Mouse (Mus musculus): ENCODE measurements around the gene D130052B06Rik. TPM values are rescaled to one million over a fixed set of nuclear protein-coding genes. Genes with fewer than 3 reads are reported as not detected.

Gene D130052B06Rik
- polyA plus RNA-seq, 1 experiment: not detected

DNA sequence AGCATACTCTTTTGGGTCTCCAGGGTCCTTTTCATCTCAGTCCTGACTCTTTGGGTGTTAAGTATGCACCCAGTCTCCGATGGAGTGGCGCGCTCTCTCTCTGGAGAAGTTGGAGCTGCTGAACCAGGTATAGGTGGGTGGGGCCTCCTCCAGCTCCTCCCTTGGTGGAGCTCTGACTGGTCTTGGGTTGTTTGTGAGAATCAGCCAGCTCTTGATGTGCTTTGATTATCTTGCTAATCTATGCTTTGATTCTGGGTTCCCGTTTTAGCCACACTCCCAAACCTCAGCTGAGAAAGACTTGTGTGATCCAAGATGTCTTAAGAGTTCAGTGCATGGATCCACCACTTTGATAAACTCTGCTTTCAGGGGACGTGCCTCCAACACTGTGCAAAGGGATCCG is 20.2 kb upstream of the D130052B06Rik start, which contains the start of gene Gabrp:
Gene Gabrp, minus strand, starts transcription at position 101 of the 400 bp plus-strand sequence.
- no peaks in the 10 kb centered on the region for H3K36me3 ChIP-seq (ENCODE audit: control insufficient read depth, insufficient read depth, low read length, poor library complexity, severe bottlenecking)
- H3K27me3 ChIP-seq (ENCODE audit: control insufficient read depth, insufficient read depth, low read length, poor library complexity, severe bottlenecking): no peaks in the 10 kb centered on the region
- H3K9me3 ChIP-seq (replicated peaks; ENCODE audit: control insufficient read depth, insufficient read depth, low read length, poor library complexity, severe bottlenecking): no peaks in the 10 kb centered on the region
- no peak within 1 kb of the TSS for H3K9ac ChIP-seq (ENCODE audit: low read depth, poor library complexity, severe bottlenecking)
- H3K4me3 ChIP-seq (ENCODE audit: low read depth, low read length): no peak within 1 kb of the TSS
- H3K4me1 ChIP-seq (ENCODE audit: control insufficient read depth, insufficient read depth, low read length): peaks cover 3% of the 10 kb centered on the region
- no peak within 1 kb of the TSS for H3K27ac ChIP-seq (ENCODE audit: insufficient read depth, low read length)
- TF ChIP-seq CTCF (IDR thresholded peaks at IDR 0.05; ENCODE audit: low read depth, low read length) (no peak), POLR2A (IDR thresholded peaks at IDR 0.05; ENCODE audit: insufficient read depth, low read length) (no peak), EP300 (IDR thresholded peaks at IDR 0.05; ENCODE audit: insufficient read depth, low read depth, low read length) (no peak)

DNA sequence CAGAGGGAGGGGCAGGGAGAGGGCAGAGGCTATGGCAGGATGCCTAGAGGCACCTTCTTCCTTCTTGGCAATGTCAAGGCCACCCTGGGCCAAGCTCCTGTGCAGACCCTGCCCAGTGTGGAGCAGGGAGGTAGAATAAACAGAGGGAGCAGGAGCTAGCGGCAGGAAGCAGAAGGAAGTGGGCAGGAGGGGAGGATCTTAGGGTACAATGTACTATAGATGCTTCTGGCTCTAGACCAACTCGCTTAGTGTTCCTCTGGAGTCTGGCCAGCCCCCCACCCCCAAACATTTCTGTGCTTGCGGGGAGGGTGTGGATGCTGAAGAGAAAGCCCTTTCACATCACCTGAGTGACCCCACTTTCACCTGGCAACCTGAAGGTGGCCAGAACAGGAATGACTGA is 19.5 kb upstream of the D130052B06Rik start:
- TF ChIP-seq EP300 (IDR thresholded peaks at IDR 0.05; ENCODE audit: insufficient read depth, low read depth, low read length): no peak
- TF ChIP-seq POLR2A (IDR thresholded peaks at IDR 0.05; ENCODE audit: insufficient read depth, low read length): no peak
- no peak for TF ChIP-seq CTCF (IDR thresholded peaks at IDR 0.05; ENCODE audit: low read depth, low read length)
- no peaks in the 10 kb centered on the region for H3K36me3 ChIP-seq (ENCODE audit: control insufficient read depth, insufficient read depth, low read length, poor library complexity, severe bottlenecking)
- no peaks in the 10 kb centered on the region for H3K9me3 ChIP-seq (replicated peaks; ENCODE audit: control insufficient read depth, insufficient read depth, low read length, poor library complexity, severe bottlenecking)
- H3K9ac ChIP-seq (ENCODE audit: low read depth, poor library complexity, severe bottlenecking): no peak overlapping the region
- H3K27me3 ChIP-seq (ENCODE audit: control insufficient read depth, insufficient read depth, low read length, poor library complexity, severe bottlenecking): no peaks in the 10 kb centered on the region
- no peak overlapping the region for H3K27ac ChIP-seq (ENCODE audit: insufficient read depth, low read length)
- no peak overlapping the region for H3K4me3 ChIP-seq (ENCODE audit: low read depth, low read length)
- peaks cover 3% of the 10 kb centered on the region for H3K4me1 ChIP-seq (ENCODE audit: control insufficient read depth, insufficient read depth, low read length)

DNA sequence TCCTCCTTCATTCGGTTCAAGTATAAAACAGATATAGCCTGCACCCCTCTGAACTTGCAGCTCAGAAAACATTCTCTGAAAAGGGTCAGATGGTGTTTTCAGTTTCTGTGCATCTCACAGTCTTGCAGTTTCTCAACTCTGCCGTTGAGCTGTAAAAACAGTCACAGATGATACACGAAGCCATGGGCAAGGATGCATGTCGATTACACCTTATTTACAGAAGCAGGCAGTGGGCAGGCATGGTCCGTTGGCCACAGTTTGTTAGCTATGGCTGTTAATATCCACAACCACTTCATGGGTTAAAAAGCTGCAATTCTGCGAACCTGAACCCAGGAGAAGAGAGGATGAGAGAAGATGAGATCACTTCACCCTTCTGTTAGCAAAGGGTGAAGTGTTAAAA is 12.5 kb upstream of the D130052B06Rik start:
- no peak overlapping the region for H3K27ac ChIP-seq (ENCODE audit: insufficient read depth, low read length)
- no peaks in the 10 kb centered on the region for H3K9me3 ChIP-seq (replicated peaks; ENCODE audit: control insufficient read depth, insufficient read depth, low read length, poor library complexity, severe bottlenecking)
- no peak overlapping the region for H3K4me3 ChIP-seq (ENCODE audit: low read depth, low read length)
- H3K27me3 ChIP-seq (ENCODE audit: control insufficient read depth, insufficient read depth, low read length, poor library complexity, severe bottlenecking): no peaks in the 10 kb centered on the region; the same call in 1 of the 2 replicates
- H3K9ac ChIP-seq (ENCODE audit: low read depth, poor library complexity, severe bottlenecking): no peak overlapping the region
- H3K4me1 ChIP-seq (ENCODE audit: control insufficient read depth, insufficient read depth, low read length): no peaks in the 10 kb centered on the region
- no peaks in the 10 kb centered on the region for H3K36me3 ChIP-seq (ENCODE audit: control insufficient read depth, insufficient read depth, low read length, poor library complexity, severe bottlenecking)
- no peak for TF ChIP-seq POLR2A (IDR thresholded peaks at IDR 0.05; ENCODE audit: insufficient read depth, low read length)
- no peak for TF ChIP-seq CTCF (IDR thresholded peaks at IDR 0.05; ENCODE audit: low read depth, low read length)
- TF ChIP-seq EP300 (IDR thresholded peaks at IDR 0.05; ENCODE audit: insufficient read depth, low read depth, low read length): no peak

DNA sequence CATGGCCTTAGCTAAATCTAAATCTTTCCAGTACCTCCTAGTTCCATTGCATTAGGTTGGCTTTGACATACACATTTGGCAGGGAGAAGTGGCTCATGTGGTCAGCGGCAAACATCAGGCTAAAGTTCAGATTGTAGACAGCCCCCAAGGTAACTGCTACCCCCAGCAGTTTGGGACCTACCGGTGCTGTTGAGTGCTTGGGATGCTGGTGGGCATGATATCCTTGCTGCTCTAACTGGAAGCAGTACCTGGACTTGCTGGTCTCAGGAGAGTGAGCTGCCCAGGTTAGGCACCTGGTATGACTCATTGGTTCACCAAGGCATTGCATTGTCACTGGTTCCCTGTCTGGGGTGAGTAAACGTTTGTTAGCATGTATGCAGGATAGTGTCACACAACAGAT is 8.3 kb upstream of the D130052B06Rik start:
- Histone ChIP-seq H3K4me1 (ENCODE audit: control insufficient read depth, insufficient read depth, low read length) (no peaks in the 10 kb centered on the region), H3K9me3 (replicated peaks; ENCODE audit: control insufficient read depth, insufficient read depth, low read length, poor library complexity, severe bottlenecking) (no peaks in the 10 kb centered on the region), H3K27ac (ENCODE audit: insufficient read depth, low read length) (no peak overlapping the region), H3K27me3 (ENCODE audit: control insufficient read depth, insufficient read depth, low read length, poor library complexity, severe bottlenecking) (no peaks in the 10 kb centered on the region; the same call in 1 of the 2 replicates), H3K36me3 (ENCODE audit: control insufficient read depth, insufficient read depth, low read length, poor library complexity, severe bottlenecking) (no peaks in the 10 kb centered on the region), H3K4me3 (ENCODE audit: low read depth, low read length) (no peak overlapping the region), H3K9ac (ENCODE audit: low read depth, poor library complexity, severe bottlenecking) (no peak overlapping the region)
- no peak for TF ChIP-seq CTCF (IDR thresholded peaks at IDR 0.05; ENCODE audit: low read depth, low read length)
- TF ChIP-seq EP300 (IDR thresholded peaks at IDR 0.05; ENCODE audit: insufficient read depth, low read depth, low read length): no peak
- TF ChIP-seq POLR2A (IDR thresholded peaks at IDR 0.05; ENCODE audit: insufficient read depth, low read length): no peak

DNA sequence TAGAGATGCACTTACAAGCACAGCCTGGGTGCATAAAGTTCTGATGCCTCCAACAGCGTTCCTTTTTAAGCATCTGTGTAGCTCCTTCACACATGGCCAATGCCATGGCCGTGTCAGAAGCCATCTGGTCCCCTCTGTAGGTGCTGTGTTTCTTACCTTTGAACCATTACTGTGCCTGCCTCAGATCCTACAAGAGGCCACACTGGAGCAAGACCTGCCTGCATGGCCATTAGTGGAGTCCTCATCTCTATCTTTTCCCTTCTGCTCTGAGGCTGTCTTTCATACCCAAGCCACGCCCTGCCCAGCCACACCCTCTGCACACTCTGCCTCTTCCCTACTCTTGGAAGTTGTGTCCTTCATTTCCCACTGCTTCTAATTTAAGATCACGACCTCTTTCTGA is 6.3 kb upstream of the D130052B06Rik start:
- Histone ChIP-seq H3K27ac (ENCODE audit: insufficient read depth, low read length) (no peak overlapping the region), H3K36me3 (ENCODE audit: control insufficient read depth, insufficient read depth, low read length, poor library complexity, severe bottlenecking) (no peaks in the 10 kb centered on the region), H3K9ac (ENCODE audit: low read depth, poor library complexity, severe bottlenecking) (no peak overlapping the region), H3K4me3 (ENCODE audit: low read depth, low read length) (no peak overlapping the region), H3K4me1 (ENCODE audit: control insufficient read depth, insufficient read depth, low read length) (no peaks in the 10 kb centered on the region), H3K9me3 (replicated peaks; ENCODE audit: control insufficient read depth, insufficient read depth, low read length, poor library complexity, severe bottlenecking) (no peaks in the 10 kb centered on the region), H3K27me3 (ENCODE audit: control insufficient read depth, insufficient read depth, low read length, poor library complexity, severe bottlenecking) (no peaks in the 10 kb centered on the region)
- TF ChIP-seq POLR2A (IDR thresholded peaks at IDR 0.05; ENCODE audit: insufficient read depth, low read length) (no peak), EP300 (IDR thresholded peaks at IDR 0.05; ENCODE audit: insufficient read depth, low read depth, low read length) (no peak), CTCF (IDR thresholded peaks at IDR 0.05; ENCODE audit: low read depth, low read length) (no peak)

DNA sequence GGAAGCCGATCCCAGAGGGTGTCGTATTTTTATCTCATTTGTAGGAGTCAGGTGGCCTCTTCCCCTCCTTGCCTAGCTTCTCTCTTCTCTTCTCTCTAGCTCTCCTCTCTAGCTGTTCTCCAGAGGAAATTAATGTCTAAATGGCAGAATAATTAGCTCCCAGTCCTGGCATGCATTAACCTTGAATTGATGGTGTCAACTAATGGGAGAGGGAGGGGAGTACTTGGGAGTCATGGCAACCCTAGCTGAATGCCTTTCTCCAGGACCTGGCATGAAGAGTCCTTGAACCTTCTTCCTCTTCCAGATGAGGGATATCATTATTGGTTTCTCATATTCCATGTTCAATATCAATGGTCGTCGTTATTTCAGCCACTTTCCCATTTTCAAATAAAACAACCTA is 2.4 kb upstream of the D130052B06Rik start:
- Histone ChIP-seq H3K9me3 (replicated peaks; ENCODE audit: control insufficient read depth, insufficient read depth, low read length, poor library complexity, severe bottlenecking) (no peaks in the 10 kb centered on the region), H3K27me3 (ENCODE audit: control insufficient read depth, insufficient read depth, low read length, poor library complexity, severe bottlenecking) (no peaks in the 10 kb centered on the region), H3K4me3 (ENCODE audit: low read depth, low read length) (no peak overlapping the region), H3K36me3 (ENCODE audit: control insufficient read depth, insufficient read depth, low read length, poor library complexity, severe bottlenecking) (no peaks in the 10 kb centered on the region), H3K27ac (ENCODE audit: insufficient read depth, low read length) (no peak overlapping the region), H3K9ac (ENCODE audit: low read depth, poor library complexity, severe bottlenecking) (no peak overlapping the region), H3K4me1 (ENCODE audit: control insufficient read depth, insufficient read depth, low read length) (no peaks in the 10 kb centered on the region)
- no peak for TF ChIP-seq POLR2A (IDR thresholded peaks at IDR 0.05; ENCODE audit: insufficient read depth, low read length)
- no peak for TF ChIP-seq EP300 (IDR thresholded peaks at IDR 0.05; ENCODE audit: insufficient read depth, low read depth, low read length)
- TF ChIP-seq CTCF (IDR thresholded peaks at IDR 0.05; ENCODE audit: low read depth, low read length): no peak

All from ES-Bruce4 (cell line).